Mouse (Mus musculus) thymus, postnatal 25 days (tissue): ENCODE results near the gene Atrnl1.
A peak's percentile ranks its signal among the peaks of the same experiment; 100 is the strongest.

Experiments used
- DNase-seq: peaks from one replicate; pipeline ENCODE4 v3.0.0; 2022

Gene Atrnl1

DNA sequence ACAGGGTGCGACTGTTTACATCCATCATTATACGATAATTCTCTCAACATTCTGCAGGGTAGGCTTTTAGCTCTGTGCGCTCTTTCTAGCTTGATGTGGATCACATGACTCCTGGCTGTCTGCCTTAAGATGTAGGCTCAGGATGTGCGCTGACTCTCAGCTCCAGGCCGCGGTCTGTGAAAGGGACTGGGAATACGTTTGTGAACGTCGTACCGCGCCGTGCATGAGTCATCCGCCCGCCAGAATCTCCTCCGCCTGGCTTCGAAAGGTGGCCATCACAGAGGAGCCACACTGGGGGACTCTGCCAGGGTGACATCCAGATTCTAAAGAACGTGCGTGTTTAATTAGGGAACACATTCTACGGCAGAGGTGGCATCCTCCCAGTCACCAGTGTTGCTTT, 471.9 kb downstream of the Atrnl1 start:
- DNase-seq: no peak

DNA sequence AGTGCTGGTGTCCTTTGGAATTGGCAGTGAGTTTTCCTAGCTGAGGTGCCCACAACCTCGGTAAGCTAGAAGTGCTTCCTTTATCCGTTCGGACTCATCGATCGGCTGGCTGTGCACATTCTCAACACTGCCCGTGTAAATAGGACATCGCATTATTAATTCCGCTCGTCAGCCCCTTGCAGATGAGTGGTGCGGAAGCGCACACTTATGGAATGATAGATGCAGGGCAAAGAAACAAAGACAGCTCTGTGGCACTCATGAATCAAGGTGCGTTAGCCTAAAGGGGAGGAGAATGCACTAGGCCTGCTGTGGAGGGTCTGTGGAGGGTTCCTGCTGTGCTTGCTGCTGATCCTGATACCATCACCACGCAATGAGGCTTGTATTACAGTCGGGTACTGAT, 474.0 kb downstream of the Atrnl1 start:
- DNase-seq: no peak

DNA sequence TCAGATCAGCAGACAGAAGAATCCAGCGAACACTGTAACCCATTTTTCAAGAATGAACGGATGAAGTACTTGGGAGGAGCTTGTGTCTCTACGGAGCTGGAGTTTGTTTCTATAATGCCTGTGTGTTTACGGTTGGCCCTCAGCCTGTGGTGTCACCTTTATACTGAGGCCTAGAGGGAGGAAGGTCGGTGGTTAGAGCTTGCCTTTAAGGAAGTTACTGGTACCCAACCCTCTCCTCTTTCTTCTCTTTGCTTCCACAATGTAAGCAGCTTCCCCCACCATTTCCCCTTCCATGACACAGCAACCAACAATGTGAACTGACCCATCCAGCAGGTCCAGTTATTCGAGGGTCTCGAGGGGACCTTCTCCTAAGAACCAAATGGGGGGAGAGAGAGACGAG, 475.9 kb downstream of the Atrnl1 start:
- no peak for DNase-seq

DNA sequence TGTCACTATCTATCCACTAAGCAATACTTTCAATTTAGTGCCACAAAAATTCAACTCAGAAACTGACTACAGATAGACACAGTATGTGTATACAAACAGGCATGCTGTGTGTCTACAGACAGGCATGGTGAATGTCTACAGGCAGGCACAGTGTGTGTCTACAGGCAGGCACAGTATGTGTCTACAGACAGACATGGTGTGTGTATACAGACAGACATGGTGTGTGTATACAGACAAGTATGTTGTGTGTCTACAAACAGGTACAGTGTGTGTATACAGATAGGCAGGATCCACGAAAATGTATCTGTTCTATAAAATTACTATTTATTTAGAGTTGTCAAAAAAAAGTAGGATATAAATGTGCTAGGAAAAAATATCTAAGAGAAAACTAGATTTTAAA, 477.1 kb downstream of the Atrnl1 start:
- no peak for DNase-seq

DNA sequence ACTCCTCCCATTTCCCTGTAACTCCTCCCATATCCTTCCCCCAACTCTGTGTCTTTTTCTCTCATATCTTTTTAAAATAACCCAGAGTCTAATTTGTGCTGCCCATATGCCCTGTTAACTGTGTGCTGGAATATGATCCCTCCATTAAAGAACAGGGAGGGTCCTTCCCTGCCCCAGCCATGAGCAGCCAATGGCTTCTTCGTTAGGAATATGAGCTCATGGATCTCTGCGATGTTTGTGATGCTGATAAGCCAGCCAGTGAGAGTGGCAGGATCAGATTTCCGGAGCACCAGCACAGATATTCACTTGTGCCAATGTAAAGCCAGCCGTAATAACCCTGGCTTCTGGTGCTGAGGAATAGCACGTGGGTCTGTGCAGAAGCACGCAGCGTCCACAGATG, 477.6 kb downstream of the Atrnl1 start:
- no peak for DNase-seq

DNA sequence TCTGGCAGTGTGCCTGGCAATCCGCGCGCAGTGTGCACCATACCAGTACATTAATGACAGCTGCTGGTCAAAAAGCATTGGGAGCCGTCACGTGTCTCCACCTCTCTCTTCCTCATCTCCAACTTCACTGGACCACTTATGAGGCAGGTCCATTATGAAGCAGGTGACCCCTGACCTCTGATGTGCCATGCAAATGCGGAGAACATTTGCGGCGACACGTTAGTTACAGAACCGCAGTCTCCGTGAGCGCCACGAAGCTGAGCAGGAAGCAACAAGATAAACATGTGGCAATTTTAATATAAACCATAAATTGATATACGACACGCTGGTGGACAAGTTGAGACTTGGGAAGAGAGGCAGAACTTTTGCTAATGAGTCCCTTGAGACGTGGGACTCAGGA, 481.1 kb downstream of the Atrnl1 start:
- DNase-seq: no peak

DNA sequence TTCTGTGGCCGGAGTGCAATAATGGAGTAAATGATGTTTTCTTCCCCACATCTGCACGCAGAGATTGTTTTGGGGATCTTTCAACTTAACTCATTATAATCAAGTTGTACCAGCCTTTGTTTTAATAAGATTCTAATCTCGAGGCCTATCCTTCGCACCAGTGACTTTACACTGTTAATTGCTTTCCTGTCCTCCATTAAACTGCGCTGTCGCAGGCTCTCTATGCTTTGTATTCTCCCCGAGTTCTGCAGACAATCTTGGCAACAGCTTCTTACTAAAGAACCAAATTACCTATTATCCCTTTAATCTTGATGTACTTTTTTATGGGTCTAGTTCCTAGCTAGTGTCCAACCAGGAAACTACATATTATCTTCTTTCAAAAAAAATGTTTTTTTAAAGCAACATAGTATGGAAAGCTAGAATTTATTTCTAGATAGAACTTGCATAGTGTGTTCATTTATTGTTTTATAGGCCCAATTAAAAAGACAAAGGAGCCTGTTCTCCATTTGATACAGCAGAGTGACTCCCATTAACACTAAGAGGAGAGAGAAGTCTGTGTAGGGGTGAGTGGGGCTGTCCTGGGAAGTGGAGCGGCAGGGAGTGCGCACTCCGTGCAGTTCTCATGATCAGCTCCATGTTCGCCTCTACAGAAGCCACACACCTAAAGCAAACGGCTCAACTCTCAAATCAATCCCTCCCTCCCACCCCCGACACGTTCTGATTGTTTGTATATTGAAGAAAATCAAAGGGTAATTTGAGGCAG, 484.1 kb downstream of the Atrnl1 start:
- DNase-seq: no peak

DNA sequence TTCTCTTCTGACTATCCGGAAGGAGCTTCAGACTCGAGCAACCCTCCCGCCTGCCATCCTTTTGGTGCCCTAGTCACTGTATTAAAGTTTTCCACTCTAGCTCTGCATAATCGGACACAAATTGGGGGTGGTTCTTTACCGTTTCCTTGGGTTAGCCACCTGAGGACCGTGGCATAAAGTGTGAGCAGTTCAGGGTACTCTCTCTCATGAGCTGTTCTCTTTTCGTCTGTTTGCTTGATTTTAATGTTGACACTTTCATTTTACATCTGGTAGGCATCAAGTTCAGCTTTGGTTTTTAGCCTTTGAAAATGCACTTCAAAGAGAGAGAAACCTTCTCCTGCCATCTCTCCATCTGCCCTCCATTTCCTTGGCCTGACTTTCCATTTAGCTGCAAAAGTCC, 484.9 kb downstream of the Atrnl1 start:
- peak; percentile 9 for DNase-seq

DNA sequence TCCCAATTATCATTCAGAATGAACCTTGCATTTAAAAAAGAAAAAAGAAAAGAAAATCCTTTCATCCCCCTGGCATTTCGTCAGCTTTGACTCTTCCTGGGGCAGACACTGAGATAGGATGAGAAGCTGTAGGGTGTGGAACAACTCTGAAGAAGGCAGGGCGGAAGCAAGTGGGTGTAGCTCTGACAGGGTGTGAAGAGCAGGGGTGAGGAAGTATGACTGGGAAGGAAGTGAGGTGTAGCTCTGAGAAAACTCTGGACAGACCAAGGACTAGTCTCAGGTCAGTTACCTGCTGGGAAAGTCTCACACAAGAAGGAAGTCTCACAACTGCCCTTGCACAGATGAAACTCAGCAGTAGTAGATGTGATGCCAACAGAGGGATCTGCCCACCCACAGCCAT, 486.4 kb downstream of the Atrnl1 start:
- DNase-seq: no peak

DNA sequence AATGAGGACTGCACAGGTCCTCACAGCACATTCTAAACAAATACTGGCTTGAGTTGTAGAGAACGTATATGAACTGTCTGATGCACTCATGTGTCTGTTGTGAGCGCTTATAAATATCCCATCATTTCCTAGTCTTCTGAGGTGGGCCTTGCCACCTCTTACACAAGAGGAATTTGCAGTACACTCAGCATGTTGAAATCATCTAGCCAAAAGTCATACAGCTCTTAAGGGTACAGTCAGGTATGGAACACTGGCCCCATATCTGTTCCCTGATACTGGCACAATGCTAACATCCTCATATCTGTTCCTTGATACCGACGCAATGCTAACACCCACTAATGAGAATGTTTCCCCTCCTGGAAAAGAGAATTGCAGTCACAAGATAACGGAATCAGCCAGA, 488.7 kb downstream of the Atrnl1 start:
- no peak for DNase-seq

DNA sequence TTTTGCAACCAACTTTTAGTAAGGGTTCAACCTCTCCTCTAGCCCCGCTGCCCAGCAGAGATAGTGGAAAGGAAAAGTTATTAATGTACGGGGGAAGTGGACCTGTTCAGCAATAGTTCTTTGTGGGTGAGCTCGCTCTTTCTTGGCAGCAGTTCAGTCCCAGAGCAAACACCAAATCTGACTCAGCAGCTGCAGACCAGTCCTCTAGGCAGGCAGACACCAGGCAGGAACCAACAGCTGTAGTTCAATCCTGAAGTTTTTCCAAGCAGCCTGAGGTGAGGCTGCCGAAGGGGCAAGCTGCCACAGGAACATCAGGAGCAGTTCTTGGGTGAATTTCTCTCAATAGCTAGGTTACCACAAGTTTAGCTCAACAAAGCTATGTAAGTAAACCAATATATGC, 489.5 kb downstream of the Atrnl1 start:
- DNase-seq: no peak

DNA sequence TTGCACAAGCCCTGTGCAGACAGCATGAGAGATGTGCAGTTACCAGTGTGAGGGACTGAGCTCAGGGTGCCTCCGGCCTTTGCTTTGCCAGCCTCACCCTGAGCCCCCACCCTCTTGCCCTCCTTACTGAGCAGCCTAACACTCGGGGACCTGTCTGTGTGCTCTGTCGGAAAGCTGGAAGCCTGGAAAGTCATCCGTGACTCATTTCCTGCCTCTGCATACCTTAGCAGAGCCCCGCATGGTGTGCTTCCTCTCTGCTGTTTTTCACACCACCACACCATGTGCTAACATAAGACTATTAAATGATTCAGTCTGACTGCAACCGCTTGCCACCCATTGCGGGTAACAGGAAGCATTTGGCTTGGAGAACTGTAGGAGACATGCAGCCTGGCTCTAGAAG, 493.7 kb downstream of the Atrnl1 start:
- DNase-seq: peak; percentile 10

DNA sequence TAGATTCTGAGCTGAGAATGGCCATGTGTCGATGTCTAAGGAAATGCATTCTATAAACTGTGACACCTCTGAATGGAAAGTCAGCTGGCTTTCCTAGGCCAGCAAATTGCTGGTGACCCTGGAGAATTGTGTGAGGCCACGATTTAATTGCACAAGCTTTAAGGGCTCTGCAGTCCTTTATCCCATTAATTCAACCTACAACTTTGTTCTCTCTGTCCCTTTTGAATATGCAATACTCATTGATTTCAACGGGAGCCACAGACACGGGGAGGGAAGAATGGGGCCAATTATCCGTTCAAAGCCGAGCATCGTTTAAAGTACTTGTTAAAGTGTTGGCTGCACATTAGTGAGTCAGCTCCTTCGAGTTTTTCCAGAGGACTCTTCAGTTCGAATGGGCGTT, 496.8 kb downstream of the Atrnl1 start:
- no peak for DNase-seq

DNA sequence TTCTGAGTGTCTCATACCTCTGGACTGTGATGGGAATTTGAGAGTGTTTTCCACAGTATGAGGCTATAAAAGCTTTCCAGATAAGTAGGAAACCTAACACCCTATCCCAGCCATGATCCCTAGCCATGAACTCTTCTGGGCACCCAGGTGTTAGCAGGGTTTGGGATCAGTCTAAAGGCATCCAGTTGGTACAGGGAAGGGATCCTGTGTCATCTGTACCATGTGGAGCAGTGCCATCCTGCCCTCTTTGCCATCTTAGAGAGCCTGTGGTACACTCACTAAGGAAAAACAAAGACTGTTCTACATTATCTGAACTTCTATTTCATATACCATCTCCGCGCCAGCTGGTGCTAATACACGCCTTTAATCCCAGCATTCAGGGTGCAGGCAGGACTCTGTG, 499.7 kb downstream of the Atrnl1 start:
- DNase-seq: no peak

DNA sequence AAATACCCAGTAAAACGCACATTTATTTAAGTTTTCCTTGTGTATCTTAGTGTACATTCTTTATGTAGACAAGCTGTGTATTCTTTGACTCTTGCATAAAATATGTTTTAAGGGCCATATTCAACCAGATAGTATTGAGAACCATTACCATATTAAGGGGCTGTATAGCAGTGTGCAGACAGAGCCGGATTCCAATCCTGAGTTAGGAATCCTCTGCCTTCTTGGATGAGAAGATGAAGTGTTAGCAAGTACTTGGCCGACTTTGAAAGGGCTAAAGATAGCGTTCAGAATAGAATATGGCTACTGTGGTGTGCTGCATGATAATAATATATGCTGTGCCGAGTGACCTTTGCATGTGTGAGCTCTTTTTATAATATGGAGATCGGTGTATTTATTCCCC, 500.5 kb downstream of the Atrnl1 start:
- DNase-seq: no peak

DNA sequence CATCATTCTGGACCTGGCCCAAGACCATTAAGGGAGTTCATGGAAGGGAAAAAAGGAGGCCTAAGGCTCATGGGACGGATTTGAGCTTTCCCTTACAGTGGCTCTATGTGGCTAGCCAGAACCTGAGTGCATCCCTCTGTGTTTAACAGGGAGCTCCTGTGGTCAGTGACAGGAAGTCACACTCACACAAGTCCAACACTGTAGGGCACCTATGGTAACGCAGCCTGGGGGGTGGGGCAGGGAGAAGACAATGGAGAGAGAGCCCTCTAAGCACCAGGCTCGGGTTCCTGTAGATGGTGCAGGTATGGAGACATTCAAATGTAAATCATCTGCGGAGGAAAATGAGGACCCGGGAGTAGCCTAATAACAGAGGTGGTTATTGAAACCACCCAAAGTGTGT, 501.3 kb downstream of the Atrnl1 start:
- no peak for DNase-seq

DNA sequence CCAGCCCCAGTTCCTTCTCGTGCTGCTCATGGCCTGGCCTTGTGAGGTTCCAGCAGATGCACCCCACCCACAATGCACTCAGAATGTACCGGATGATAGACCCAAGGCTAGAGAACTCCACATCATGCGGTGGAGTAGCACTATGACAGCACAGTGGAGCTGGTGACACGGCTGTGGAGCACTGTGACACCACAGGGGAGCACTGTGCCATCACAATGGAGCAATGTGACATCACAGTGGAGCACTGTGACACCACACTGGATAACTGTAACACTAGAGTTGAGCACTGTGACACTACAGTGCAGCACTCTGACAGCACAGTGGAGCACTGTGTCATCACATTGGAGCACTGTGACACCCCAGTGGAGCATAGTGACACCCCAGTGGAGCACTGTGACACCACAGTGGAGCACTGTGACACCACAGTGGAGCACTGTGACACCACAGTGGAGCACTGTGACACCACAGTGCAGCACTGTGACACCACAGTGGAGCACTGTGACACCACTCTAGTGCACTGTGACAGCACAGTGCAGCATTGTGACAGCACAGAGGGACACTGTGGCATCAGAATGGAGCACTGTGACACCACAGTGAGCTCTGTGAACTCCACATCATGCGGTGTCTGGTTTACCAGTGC, 502.4 kb downstream of the Atrnl1 start:
- no peak for DNase-seq

DNA sequence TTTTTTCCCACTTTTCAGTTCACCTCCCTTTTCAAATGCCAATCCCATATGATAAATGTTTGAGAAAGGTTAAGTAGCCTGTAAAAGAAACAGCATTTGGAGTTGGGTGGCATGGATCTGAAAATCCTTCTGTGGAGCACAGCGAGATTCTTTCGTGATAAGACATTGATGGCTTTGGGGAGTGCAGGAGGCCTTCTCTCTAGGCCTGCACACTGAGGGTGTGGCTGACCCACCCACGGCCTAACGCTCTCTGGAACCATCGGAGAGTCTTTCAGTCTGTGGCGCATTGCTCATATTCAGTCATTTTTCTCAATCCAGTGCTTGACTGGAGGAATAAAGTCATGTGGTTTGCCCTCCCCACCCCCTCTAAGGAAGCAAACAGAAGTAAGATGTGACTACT, 506.8 kb downstream of the Atrnl1 start:
- DNase-seq: no peak

DNA sequence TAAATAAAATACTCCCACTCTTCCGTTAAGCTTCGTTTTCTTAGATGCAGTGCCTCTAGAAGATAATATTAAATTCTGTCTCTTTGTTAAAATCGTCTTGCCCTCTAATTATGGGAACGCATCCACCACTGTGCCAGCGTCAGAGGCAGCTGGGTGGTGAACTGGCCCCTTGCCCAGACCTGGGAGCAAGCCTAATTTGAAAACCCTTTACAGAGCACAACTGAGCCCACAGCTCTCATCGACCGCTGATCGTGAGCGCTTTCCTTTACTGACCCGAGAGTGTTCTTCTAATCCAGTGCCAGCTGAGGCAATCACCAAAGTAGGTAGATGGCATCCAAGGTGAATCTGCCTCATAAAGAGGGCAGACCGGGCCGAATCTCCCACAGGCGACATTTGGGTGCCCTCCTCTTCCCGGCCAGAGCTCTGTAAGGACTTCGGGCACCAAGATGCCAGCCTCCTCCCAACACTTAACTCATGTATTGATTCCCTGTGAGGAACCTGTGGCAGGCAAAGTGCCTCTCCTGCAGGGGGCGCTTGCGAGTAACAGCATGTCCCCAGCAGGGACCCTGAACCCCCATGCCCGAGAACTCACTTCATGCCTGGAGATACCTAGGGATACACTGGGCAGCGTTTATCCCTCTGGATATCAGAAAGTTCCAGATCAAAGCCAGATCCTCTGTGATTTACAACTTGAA, 507.5 kb downstream of the Atrnl1 start:
- DNase-seq: peak; percentile 42

DNA sequence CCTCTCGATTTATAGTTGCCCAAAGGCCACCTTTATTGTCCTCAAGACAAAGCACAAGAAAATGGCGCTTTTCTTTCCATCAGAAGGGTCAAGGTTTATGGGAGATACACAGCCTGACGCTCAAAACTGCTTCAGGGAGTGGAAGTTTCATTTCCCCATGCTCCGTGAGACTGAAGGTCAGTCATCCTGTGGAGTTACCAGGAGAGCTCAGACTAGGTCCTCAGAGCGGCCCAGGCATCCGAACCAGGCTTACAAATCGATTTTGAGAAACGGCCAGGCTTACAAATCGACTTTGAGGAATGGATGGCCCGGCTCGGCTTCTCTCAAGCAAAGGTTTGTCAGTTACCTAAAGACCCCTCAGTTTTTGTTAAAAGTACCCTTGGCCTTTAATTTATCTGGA, 508.0 kb downstream of the Atrnl1 start:
- DNase-seq: no peak

DNA sequence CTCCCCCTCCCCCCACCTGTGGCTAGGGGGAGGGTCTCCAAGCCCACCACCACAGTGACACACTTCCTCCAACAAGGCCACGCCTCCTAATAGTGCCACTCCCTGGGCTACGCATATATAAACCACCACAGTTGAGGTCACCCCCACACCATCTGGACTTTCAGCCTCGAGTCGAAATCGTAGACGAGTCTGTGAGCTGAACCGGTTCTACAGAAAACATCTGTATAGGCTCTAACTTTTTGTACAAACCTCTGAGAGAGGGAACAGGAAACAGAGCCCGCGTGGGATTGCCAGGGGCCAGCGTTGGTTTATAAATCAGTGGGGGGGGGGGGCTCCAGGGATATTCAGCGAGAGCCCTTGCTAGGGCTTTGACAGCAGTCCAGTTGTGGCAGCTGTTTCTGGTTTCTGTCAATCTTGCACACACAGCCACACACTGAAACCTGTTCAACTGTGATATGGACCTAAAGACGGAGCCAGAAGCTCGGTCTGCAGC, 508.9 kb downstream of the Atrnl1 start:
- no peak for DNase-seq

DNA sequence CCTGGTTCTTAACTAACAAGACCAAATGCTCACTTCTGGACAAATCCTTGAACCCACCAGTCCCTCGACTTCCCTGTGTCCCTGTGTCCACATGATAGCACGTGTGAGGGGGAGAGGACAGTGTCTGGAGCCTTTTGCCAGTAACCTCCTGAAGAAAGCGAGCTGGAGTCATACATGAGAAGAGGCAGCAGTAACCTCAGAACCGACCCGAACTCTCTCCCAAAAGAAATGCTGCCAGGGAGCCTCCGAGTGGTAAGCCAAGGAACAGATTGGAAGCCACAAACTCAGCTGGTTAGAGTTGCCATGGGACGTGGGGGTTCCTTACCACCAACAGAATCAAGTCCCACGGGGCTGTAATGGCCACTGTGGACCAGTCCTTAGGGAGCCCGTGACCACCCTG, 509.8 kb downstream of the Atrnl1 start:
- no peak for DNase-seq

DNA sequence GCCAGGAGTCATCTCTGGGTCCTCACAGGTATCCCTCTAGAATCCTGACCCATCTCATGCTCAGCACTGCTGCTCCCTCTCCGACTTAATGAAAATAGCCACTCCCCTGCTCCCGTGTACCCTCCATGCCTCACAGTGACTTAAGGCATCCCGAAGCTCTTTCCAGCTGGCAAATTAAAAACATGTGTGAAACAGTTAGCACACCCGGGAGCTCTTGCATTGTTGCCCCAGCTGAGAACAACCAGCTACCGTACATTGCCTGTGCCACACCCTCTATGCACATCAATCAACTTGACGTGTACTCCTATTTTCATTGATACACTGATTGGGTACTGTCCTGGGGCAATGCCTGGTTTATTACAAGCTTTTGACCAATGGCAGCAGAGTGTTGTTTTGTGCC, 510.8 kb downstream of the Atrnl1 start:
- DNase-seq: no peak

DNA sequence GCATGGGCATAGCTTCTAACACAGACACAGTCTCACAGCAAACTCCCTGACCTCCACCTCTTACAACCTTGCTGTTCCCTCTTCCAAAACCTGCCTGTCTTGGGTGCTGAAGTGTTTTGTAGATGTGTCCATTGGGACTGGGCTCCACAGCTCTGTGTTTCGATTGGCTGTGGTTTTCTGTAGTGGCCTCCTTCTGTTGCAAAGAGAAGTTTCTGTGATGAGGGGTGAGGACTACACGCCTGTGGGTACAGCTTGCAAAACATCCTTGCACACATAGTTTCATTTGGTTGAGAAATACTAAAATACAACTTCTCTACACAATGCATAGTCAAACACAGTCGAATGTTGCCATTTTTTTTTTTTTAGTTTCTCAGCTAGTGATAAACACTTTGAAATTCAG, 512.8 kb downstream of the Atrnl1 start:
- DNase-seq: no peak
